Mouse (Mus musculus): Measurements from ENCODE around the gene Fras1. TPM values are rescaled to one million over a fixed set of nuclear protein-coding genes. Genes with fewer than 3 reads are reported as not detected.

Gene Fras1
- polyA plus RNA-seq, 1 experiment from 2014 or later, result 8.6 TPM

- ATAC-seq (ENCODE audit: low read depth), result no peak
- Histone ChIP-seq H3K9me3 (ENCODE audit: control insufficient read depth, low read length) (no peaks in the 10 kb centered on the region), H3K4me3 (ENCODE audit: low read depth, low read length) (no peak overlapping the region), H3K36me3 (ENCODE audit: control insufficient read depth, insufficient read depth, low read length) (no peaks in the 10 kb centered on the region), H3K27me3 (ENCODE audit: control insufficient read depth, insufficient read depth, low read length) (no peaks in the 10 kb centered on the region), H3K4me1 (ENCODE audit: control insufficient read depth, insufficient read depth, low read length) (no peaks in the 10 kb centered on the region), H3K4me2 (ENCODE audit: low read depth, low read length) (no peak overlapping the region), H3K9ac (replicated peaks; ENCODE audit: low read depth, low read length) (no peak overlapping the region), H3K27ac (ENCODE audit: low read depth, low read length) (no peak overlapping the region)
- WGBS, result 78% methylated on average over 5 of the region's 5 CpGs
Observed at GRCm38 (mm10) chr5:96608036-96608435, 234.3 kb downstream of the Fras1 start.

GRCm38 (mm10) chr5:96608581-96609280 is 235.0 kb downstream of the Fras1 start:
- no peak overlapping the region for H3K27ac ChIP-seq (ENCODE audit: low read depth, low read length)
- H3K27me3 ChIP-seq (ENCODE audit: control insufficient read depth, insufficient read depth, low read length), result no peaks in the 10 kb centered on the region
- H3K9me3 ChIP-seq (ENCODE audit: control insufficient read depth, low read length), result no peaks in the 10 kb centered on the region
- 16% methylated on average over 3 of the region's 3 CpGs for WGBS
- ATAC-seq (ENCODE audit: low read depth), result no peak
- H3K9ac ChIP-seq (replicated peaks; ENCODE audit: low read depth, low read length), result no peak overlapping the region
- H3K4me2 ChIP-seq (ENCODE audit: low read depth, low read length), result no peak overlapping the region
- H3K36me3 ChIP-seq (ENCODE audit: control insufficient read depth, insufficient read depth, low read length), result no peaks in the 10 kb centered on the region
- H3K4me3 ChIP-seq (ENCODE audit: low read depth, low read length), result no peak overlapping the region
- H3K4me1 ChIP-seq (ENCODE audit: control insufficient read depth, insufficient read depth, low read length), result no peaks in the 10 kb centered on the region

DNA sequence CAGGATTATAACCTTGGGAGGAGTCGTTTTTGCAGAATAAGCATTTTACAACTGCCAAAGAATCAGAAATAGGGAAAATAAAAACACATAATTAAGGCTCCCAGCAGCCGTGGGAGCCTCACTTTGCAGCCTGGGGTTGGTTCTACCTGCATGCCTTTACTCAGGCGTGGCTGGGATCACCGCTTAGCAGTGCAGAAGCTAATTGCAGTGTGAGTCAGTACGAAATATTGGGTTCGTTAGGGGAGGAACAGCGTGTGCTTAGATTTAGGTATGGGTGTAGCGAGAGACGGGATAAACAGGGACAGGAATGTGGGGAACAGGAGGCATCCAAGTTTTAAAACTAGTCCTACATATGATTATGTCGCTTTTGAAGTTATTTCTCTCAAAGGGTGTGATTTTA is 238.3 kb downstream of the Fras1 start:
- no peaks in the 10 kb centered on the region for H3K27me3 ChIP-seq (ENCODE audit: control insufficient read depth, insufficient read depth, low read length)
- no peak for ATAC-seq (ENCODE audit: low read depth)
- no peaks in the 10 kb centered on the region for H3K36me3 ChIP-seq (ENCODE audit: control insufficient read depth, insufficient read depth, low read length)
- H3K27ac ChIP-seq (ENCODE audit: low read depth, low read length), result no peak overlapping the region
- 85% methylated on average over 10 of the region's 10 CpGs for WGBS
- no peak overlapping the region for H3K9ac ChIP-seq (replicated peaks; ENCODE audit: low read depth, low read length)
- H3K9me3 ChIP-seq (ENCODE audit: control insufficient read depth, low read length), result no peaks in the 10 kb centered on the region
- no peaks in the 10 kb centered on the region for H3K4me1 ChIP-seq (ENCODE audit: control insufficient read depth, insufficient read depth, low read length)
- H3K4me2 ChIP-seq (ENCODE audit: low read depth, low read length), result no peak overlapping the region
- H3K4me3 ChIP-seq (ENCODE audit: low read depth, low read length), result no peak overlapping the region

DNA sequence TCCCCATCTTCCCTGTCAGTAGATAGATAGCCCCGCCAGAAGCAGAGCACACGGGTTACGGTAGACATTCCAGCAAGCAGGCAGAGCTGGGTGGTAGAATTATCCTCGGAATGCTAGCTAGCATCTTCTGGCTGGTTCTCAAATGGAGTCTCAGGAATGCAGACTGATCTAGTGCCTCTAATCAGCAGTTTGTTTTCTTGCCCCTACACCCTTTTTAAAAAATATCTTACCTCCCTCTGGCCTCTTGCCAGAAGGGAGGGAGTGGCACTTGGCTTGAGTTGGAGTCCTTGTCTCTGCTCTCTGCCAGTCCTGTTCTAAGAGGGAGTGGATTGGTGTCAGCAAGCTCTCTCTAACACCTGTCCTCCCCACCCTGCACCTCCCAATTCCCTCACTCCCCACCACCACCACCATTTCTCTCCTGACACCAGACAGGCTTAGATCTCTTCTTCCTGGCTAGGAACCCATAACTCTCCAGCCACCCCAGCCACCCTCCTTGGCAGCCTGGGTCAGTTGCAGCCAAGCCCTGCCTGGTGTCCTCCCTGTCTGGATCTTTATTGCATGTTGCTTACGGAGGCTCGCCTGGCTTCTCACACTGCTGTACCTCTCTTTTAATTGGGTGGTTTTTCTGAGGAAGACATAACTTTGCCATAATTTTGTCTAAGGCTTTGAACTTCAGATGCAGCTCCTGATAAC is 243.3 kb downstream of the Fras1 start:
- Histone ChIP-seq H3K27ac (ENCODE audit: low read depth, low read length) (no peak overlapping the region), H3K27me3 (ENCODE audit: control insufficient read depth, insufficient read depth, low read length) (no peaks in the 10 kb centered on the region), H3K4me1 (ENCODE audit: control insufficient read depth, insufficient read depth, low read length) (no peaks in the 10 kb centered on the region), H3K4me2 (ENCODE audit: low read depth, low read length) (no peak overlapping the region), H3K4me3 (ENCODE audit: low read depth, low read length) (no peak overlapping the region), H3K36me3 (ENCODE audit: control insufficient read depth, insufficient read depth, low read length) (no peaks in the 10 kb centered on the region), H3K9ac (replicated peaks; ENCODE audit: low read depth, low read length) (no peak overlapping the region), H3K9me3 (ENCODE audit: control insufficient read depth, low read length) (no peaks in the 10 kb centered on the region)
- 85% methylated on average over 6 of the region's 6 CpGs for WGBS
- ATAC-seq (ENCODE audit: low read depth), result no peak

GRCm38 (mm10) chr5:96618008-96618407 is 244.3 kb downstream of the Fras1 start:
- 55% methylated on average over 2 of the region's 2 CpGs for WGBS
- Histone ChIP-seq H3K27me3 (ENCODE audit: control insufficient read depth, insufficient read depth, low read length) (no peaks in the 10 kb centered on the region), H3K27ac (ENCODE audit: low read depth, low read length) (no peak overlapping the region), H3K4me2 (ENCODE audit: low read depth, low read length) (no peak overlapping the region), H3K9ac (replicated peaks; ENCODE audit: low read depth, low read length) (no peak overlapping the region), H3K36me3 (ENCODE audit: control insufficient read depth, insufficient read depth, low read length) (no peaks in the 10 kb centered on the region), H3K4me1 (ENCODE audit: control insufficient read depth, insufficient read depth, low read length) (no peaks in the 10 kb centered on the region), H3K4me3 (ENCODE audit: low read depth, low read length) (no peak overlapping the region), H3K9me3 (ENCODE audit: control insufficient read depth, low read length) (no peaks in the 10 kb centered on the region)
- no peak for ATAC-seq (ENCODE audit: low read depth)

DNA sequence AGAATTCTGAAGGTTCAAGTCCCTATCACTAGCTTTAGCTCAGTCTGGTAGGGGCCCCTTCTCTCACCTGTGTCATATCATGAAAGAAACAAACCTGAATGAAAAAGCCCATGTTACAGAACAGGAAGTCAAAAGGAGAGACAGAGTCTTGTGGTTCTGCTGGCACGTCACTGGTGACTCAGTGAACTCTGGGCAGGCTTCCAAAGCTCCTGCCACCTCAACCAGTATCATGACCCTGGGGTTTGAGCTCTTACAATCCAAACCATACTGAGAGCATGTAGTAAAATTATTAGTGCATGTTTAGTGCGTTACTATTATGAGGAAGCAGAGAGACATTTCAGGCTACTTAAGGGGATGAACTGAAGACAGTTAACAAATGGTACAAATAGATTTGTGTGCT is 246.5 kb downstream of the Fras1 start:
- no peak for ATAC-seq (ENCODE audit: low read depth)
- no peak overlapping the region for H3K9ac ChIP-seq (replicated peaks; ENCODE audit: low read depth, low read length)
- H3K9me3 ChIP-seq (ENCODE audit: control insufficient read depth, low read length), result no peaks in the 10 kb centered on the region
- H3K4me1 ChIP-seq (ENCODE audit: control insufficient read depth, insufficient read depth, low read length), result no peaks in the 10 kb centered on the region
- no peak overlapping the region for H3K27ac ChIP-seq (ENCODE audit: low read depth, low read length)
- no peaks in the 10 kb centered on the region for H3K36me3 ChIP-seq (ENCODE audit: control insufficient read depth, insufficient read depth, low read length)
- WGBS, result 87% methylated on average over 2 of the region's 2 CpGs
- H3K4me3 ChIP-seq (ENCODE audit: low read depth, low read length), result no peak overlapping the region
- no peak overlapping the region for H3K4me2 ChIP-seq (ENCODE audit: low read depth, low read length)
- no peaks in the 10 kb centered on the region for H3K27me3 ChIP-seq (ENCODE audit: control insufficient read depth, insufficient read depth, low read length)

- Histone ChIP-seq H3K27me3 (ENCODE audit: control insufficient read depth, insufficient read depth, low read length) (no peaks in the 10 kb centered on the region), H3K4me1 (ENCODE audit: control insufficient read depth, insufficient read depth, low read length) (no peaks in the 10 kb centered on the region), H3K9me3 (ENCODE audit: control insufficient read depth, low read length) (no peaks in the 10 kb centered on the region), H3K4me2 (ENCODE audit: low read depth, low read length) (no peak overlapping the region), H3K4me3 (ENCODE audit: low read depth, low read length) (no peak overlapping the region), H3K9ac (replicated peaks; ENCODE audit: low read depth, low read length) (no peak overlapping the region), H3K36me3 (ENCODE audit: control insufficient read depth, insufficient read depth, low read length) (no peaks in the 10 kb centered on the region), H3K27ac (ENCODE audit: low read depth, low read length) (no peak overlapping the region)
- no peak for ATAC-seq (ENCODE audit: low read depth)
- 92% methylated on average over 5 of the region's 5 CpGs for WGBS
Observed at GRCm38 (mm10) chr5:96620618-96621017, 246.9 kb downstream of the Fras1 start.

- no peak overlapping the region for H3K9ac ChIP-seq (replicated peaks; ENCODE audit: low read depth, low read length)
- ATAC-seq (ENCODE audit: low read depth), result no peak
- no peak overlapping the region for H3K4me3 ChIP-seq (ENCODE audit: low read depth, low read length)
- no peaks in the 10 kb centered on the region for H3K36me3 ChIP-seq (ENCODE audit: control insufficient read depth, insufficient read depth, low read length)
- WGBS, result 84% methylated on average over 5 of the region's 5 CpGs
- H3K4me2 ChIP-seq (ENCODE audit: low read depth, low read length), result no peak overlapping the region
- no peaks in the 10 kb centered on the region for H3K27me3 ChIP-seq (ENCODE audit: control insufficient read depth, insufficient read depth, low read length)
- no peak overlapping the region for H3K27ac ChIP-seq (ENCODE audit: low read depth, low read length)
- no peaks in the 10 kb centered on the region for H3K4me1 ChIP-seq (ENCODE audit: control insufficient read depth, insufficient read depth, low read length)
- H3K9me3 ChIP-seq (ENCODE audit: control insufficient read depth, low read length), result no peaks in the 10 kb centered on the region
Observed at GRCm38 (mm10) chr5:96622604-96623352, 249.0 kb downstream of the Fras1 start.

GRCm38 (mm10) chr5:96629851-96630250 is 256.1 kb downstream of the Fras1 start:
- Histone ChIP-seq H3K27ac (ENCODE audit: low read depth, low read length) (no peak overlapping the region), H3K4me1 (ENCODE audit: control insufficient read depth, insufficient read depth, low read length) (no peaks in the 10 kb centered on the region), H3K4me3 (ENCODE audit: low read depth, low read length) (no peak overlapping the region), H3K9me3 (ENCODE audit: control insufficient read depth, low read length) (no peaks in the 10 kb centered on the region), H3K27me3 (ENCODE audit: control insufficient read depth, insufficient read depth, low read length) (no peaks in the 10 kb centered on the region), H3K9ac (replicated peaks; ENCODE audit: low read depth, low read length) (no peak overlapping the region), H3K4me2 (ENCODE audit: low read depth, low read length) (no peak overlapping the region), H3K36me3 (ENCODE audit: control insufficient read depth, insufficient read depth, low read length) (no peaks in the 10 kb centered on the region)
- 47% methylated on average over 8 of the region's 8 CpGs for WGBS
- peak; percentile 70; the same call in 1 of the 2 replicates for ATAC-seq (ENCODE audit: low read depth)
